Mouse (Mus musculus) heart, adult 2 months (tissue): ENCODE measurements around the gene Serpinb6c. TPM values are rescaled to one million over a fixed set of nuclear protein-coding genes. Genes with fewer than 3 reads are reported as not detected.

Experiments used
- DNase-seq, 2 experiments: peaks; one replicate each; pipeline ENCODE4 v3.0.0; 2021
- H3K27ac ChIP-seq: fragments of 200-600 bp; 2 replicates; pipeline ENCODE4 v1.8.1; 2022
- H3K27me3 ChIP-seq: fragments of 200-500 bp; 2 replicates; pipeline ENCODE4 v1.6.1; 2012; ENCODE audit warnings: mild to moderate bottlenecking, low read length, inconsistent platforms, mixed read lengths; ENCODE audit not compliant: control insufficient read depth, insufficient read depth
- H3K36me3 ChIP-seq: fragments of 200-500 bp; 2 replicates; pipeline ENCODE4 v1.6.1; 2012; ENCODE audit warnings: low read length, inconsistent platforms; ENCODE audit not compliant: control insufficient read depth, insufficient read depth
- H3K4me1 ChIP-seq: fragments of 200-500 bp; 2 replicates; pipeline ENCODE4 v1.6.1; 2011; ENCODE audit warnings: low read length; ENCODE audit not compliant: control insufficient read depth, insufficient read depth
- H3K4me3 ChIP-seq: fragments of 200-600 bp; 2 replicates; pipeline ENCODE4 v1.8.1; 2022
- H3K79me2 ChIP-seq: fragments of 200-500 bp; replicated peaks from 2 replicates; pipeline ENCODE4 v1.6.1; 2012; ENCODE audit warnings: mild to moderate bottlenecking, inconsistent platforms, low read length, moderate library complexity, mixed read lengths; ENCODE audit not compliant: control insufficient read depth, insufficient read depth
- H3K9ac ChIP-seq: fragments of 200-500 bp; 2 replicates; pipeline ENCODE4 v1.6.1; 2012; ENCODE audit warnings: low read depth, mild to moderate bottlenecking, control low read depth, inconsistent platforms, low read length, mixed read lengths
- CTCF ChIP-seq: fragments of 200-600 bp; IDR thresholded peaks from 2 replicates; pipeline ENCODE4 v1.8.1; 2022; ENCODE audit warnings: antibody characterized with exemption, mild to moderate bottlenecking, moderate library complexity
- EP300 ChIP-seq: fragments of 200-500 bp; IDR thresholded peaks from 2 replicates; pipeline ENCODE4 v1.6.1; 2011; ENCODE audit warnings: low read depth, low read length, control low read depth; ENCODE audit not compliant: insufficient read depth
- POLR2A ChIP-seq: fragments of 200-500 bp; IDR thresholded peaks from 2 replicates; pipeline ENCODE4 v1.6.1; 2011; ENCODE audit warnings: mild to moderate bottlenecking, low read depth, low read length, control low read depth; ENCODE audit not compliant: insufficient read depth
- whole genome bisulfite sequencing: fragments of 180-500 bp; shearing (Covaris S2); methylation state at CpG from one replicate; pipeline ENCODE4 v1.1.7; 2018; 5-methylcytosine and 5-hydroxymethylcytosine counted together
- intact Hi-C: fragments of 180-260 bp; cut with DNase I; formaldehyde crosslinking; loops from one replicate; pipeline ENCODE4 v1.15.1; 2025
- polyA plus RNA-seq: library from polyadenylated mRNA; depleted of rRNA; stranded (reverse); fragments of >200 nt; gene quantifications from 2 replicates; pipeline ENCODE4 v1.2.3, GENCODE M21; 2012
- total RNA-seq, 2 experiments: library from RNA; stranded (reverse); gene quantifications; 2 replicates each; pipeline ENCODE4 v1.2.3; 2021

Serpinb6c gene
- total and polyA plus RNA-seq, 3 experiments, result not detected

- Histone ChIP-seq H3K27ac (no peak overlapping the region), H3K4me1 (peaks cover 5% of the 10 kb centered on the region), H3K36me3 (peaks cover 15% of the 10 kb centered on the region), H3K27me3 (no peaks in the 10 kb centered on the region), H3K4me3 (no peak overlapping the region), H3K9ac (no peak overlapping the region), H3K79me2 (peaks cover 8% of the 10 kb centered on the region)
- 29% methylated on average over 5 of the region's 5 CpGs for WGBS
- intact Hi-C loops, result no loop called here
- TF ChIP-seq CTCF (no peak), EP300 (no peak), POLR2A (no peak)
- DNase-seq, result no peak
Observed at GRCm38 (mm10) chr13:33937151-33937550, 31.6 kb upstream of the Serpinb6c start.

GRCm38 (mm10) chr13:33935465-33936181 is 30.1 kb upstream of the Serpinb6c start:
- peak overlapping the region; percentile 92 for H3K4me3 ChIP-seq
- peak overlapping the region; percentile 95 for H3K27ac ChIP-seq
- H3K79me2 ChIP-seq, result peaks cover 8% of the 10 kb centered on the region
- TF ChIP-seq POLR2A, result peak; percentile 52
- TF ChIP-seq EP300, result no peak
- WGBS, result under 1% methylated on average over 44 of the region's 44 CpGs
- H3K9ac ChIP-seq, result peak overlapping the region; percentile 100
- peak; percentile 82 to 84 for DNase-seq
- no peaks in the 10 kb centered on the region for H3K27me3 ChIP-seq
- H3K4me1 ChIP-seq, result peaks cover 8% of the 10 kb centered on the region
- H3K36me3 ChIP-seq, result peaks cover 25% of the 10 kb centered on the region
- intact Hi-C loops, result no loop called here

- peak overlapping the region; percentile 100 for H3K9ac ChIP-seq
- peaks cover 8% of the 10 kb centered on the region for H3K79me2 ChIP-seq
- WGBS, result 29% methylated on average over 6 of the region's 6 CpGs
Observed at GRCm38 (mm10) chr13:33934743-33935142, 29.2 kb upstream of the Serpinb6c start.

GRCm38 (mm10) chr13:33930912-33931311 is 25.4 kb upstream of the Serpinb6c start:
- 71% methylated on average over 3 of the region's 3 CpGs for WGBS
- intact Hi-C loops, result no loop called here

More at GRCm38 (mm10) chr13:33934743-33935142, 29.2 kb upstream of the Serpinb6c start:
- intact Hi-C loops, result no loop called here
- Histone ChIP-seq H3K4me1 (peaks cover 8% of the 10 kb centered on the region), H3K27ac (peak overlapping the region; percentile 95), H3K36me3 (peaks cover 32% of the 10 kb centered on the region), H3K27me3 (no peaks in the 10 kb centered on the region), H3K4me3 (peak overlapping the region; percentile 92)
- peak in 1 of 2 experiments; percentile 23 for DNase-seq
- TF ChIP-seq POLR2A (no peak), EP300 (no peak), CTCF (no peak)

GRCm38 (mm10) chr13:33930281-33930680 is 24.8 kb upstream of the Serpinb6c start:
- H3K4me1 ChIP-seq, result peaks cover 6% of the 10 kb centered on the region

More at GRCm38 (mm10) chr13:33930912-33931311, 25.4 kb upstream of the Serpinb6c start:
- Histone ChIP-seq H3K4me3 (no peak overlapping the region), H3K79me2 (peaks cover 8% of the 10 kb centered on the region), H3K36me3 (peaks cover 42% of the 10 kb centered on the region), H3K27ac (no peak overlapping the region; the same call in 1 of the 2 replicates), H3K27me3 (no peaks in the 10 kb centered on the region), H3K4me1 (peaks cover 6% of the 10 kb centered on the region), H3K9ac (no peak overlapping the region)
- DNase-seq, result peak; percentile 42 to 62
- no peak for TF ChIP-seq CTCF
- TF ChIP-seq POLR2A, result no peak
- TF ChIP-seq EP300, result no peak

GRCm38 (mm10) chr13:33921699-33922098 is 16.2 kb upstream of the Serpinb6c start:
- Histone ChIP-seq H3K27me3 (no peaks in the 10 kb centered on the region), H3K4me1 (no peaks in the 10 kb centered on the region), H3K9ac (no peak overlapping the region), H3K79me2 (no peaks in the 10 kb centered on the region), H3K27ac (no peak overlapping the region), H3K36me3 (peaks cover 25% of the 10 kb centered on the region), H3K4me3 (no peak overlapping the region)
- no peak for DNase-seq
- TF ChIP-seq CTCF (no peak), EP300 (no peak), POLR2A (no peak)
- 62% methylated on average over 5 of the region's 5 CpGs for WGBS
- intact Hi-C loops, result no loop called here

More at GRCm38 (mm10) chr13:33930281-33930680, 24.8 kb upstream of the Serpinb6c start:
- intact Hi-C loops, result no loop called here
- H3K27me3 ChIP-seq, result no peaks in the 10 kb centered on the region
- no peak overlapping the region for H3K9ac ChIP-seq
- H3K79me2 ChIP-seq, result peaks cover 5% of the 10 kb centered on the region
- H3K36me3 ChIP-seq, result peaks cover 42% of the 10 kb centered on the region
- WGBS, result 69% methylated on average over 2 of the region's 2 CpGs
- no peak overlapping the region for H3K27ac ChIP-seq
- no peak for DNase-seq
- H3K4me3 ChIP-seq, result no peak overlapping the region
- TF ChIP-seq CTCF, result no peak
- no peak for TF ChIP-seq POLR2A
- TF ChIP-seq EP300, result no peak
